Mouse (Mus musculus) stomach, embryonic 15.5 days (tissue): ENCODE data around the gene Tnfsf10. TPM values are rescaled to one million over a fixed set of nuclear protein-coding genes. Genes with fewer than 3 reads are reported as not detected.
"Not testable (repeated sequence)": the region's sequence is repeated elsewhere in the genome, so short reads cannot be mapped to it uniquely, and the experiment has no call there.

Experiments
- ATAC-seq: fragments of 200-750 bp; cut with Nextera tagmentation; 2 replicates; pipeline ENCODE4 v1.8.0; 2017; ENCODE audit warnings: low read depth, moderate number of reproducible peaks, moderate TSS enrichment; ENCODE audit not compliant: insufficient read depth, low FRiP score
- H3K27ac ChIP-seq: fragments of 300-500 bp; sonication (generic); 2 replicates; pipeline ENCODE4 v1.5.1; 2015; ENCODE audit warnings: mild to moderate bottlenecking, inconsistent platforms
- H3K27me3 ChIP-seq: fragments of 300-500 bp; sonication (generic); replicated peaks from 2 replicates; pipeline ENCODE4 v1.6.1; 2015; ENCODE audit warnings: inconsistent platforms
- H3K36me3 ChIP-seq: fragments of 300-500 bp; sonication (generic); 2 replicates; pipeline ENCODE4 v1.6.1; 2015; ENCODE audit warnings: inconsistent platforms
- H3K4me1 ChIP-seq: fragments of 300-500 bp; sonication (generic); 2 replicates; pipeline ENCODE4 v1.6.1; 2015; ENCODE audit warnings: inconsistent platforms
- H3K4me2 ChIP-seq: fragments of 300-500 bp; sonication (generic); 2 replicates; pipeline ENCODE4 v1.6.1; 2015; ENCODE audit warnings: mild to moderate bottlenecking, inconsistent platforms
- H3K4me3 ChIP-seq: fragments of 300-500 bp; sonication (generic); replicated peaks from 2 replicates; pipeline ENCODE4 v1.5.1; 2015; ENCODE audit warnings: inconsistent platforms
- H3K9ac ChIP-seq: fragments of 300-500 bp; sonication (generic); 2 replicates; pipeline ENCODE4 v1.6.1; 2015; ENCODE audit warnings: inconsistent platforms
- H3K9me3 ChIP-seq: fragments of 300-500 bp; sonication (generic); 2 replicates; pipeline ENCODE4 v1.6.1; 2016; ENCODE audit warnings: inconsistent platforms
- WGBS: fragments of 180-500 bp; shearing (Covaris S2); methylation state at CpG from one replicate; pipeline ENCODE4 v1.1.7; 2015; 5-methylcytosine and 5-hydroxymethylcytosine counted together
- polyA plus RNA-seq: library from polyadenylated mRNA; unstranded; fragments of >200 nt; fragmentation: Nextera tagmentation; extraction: Ambion mirVana; gene quantifications from 2 replicates; pipeline ENCODE4 v1.2.1, GENCODE M21; 2015

Tnfsf10 gene
- polyA plus RNA-seq, 1 experiment from 2014 or later, result 0.54 TPM

DNA sequence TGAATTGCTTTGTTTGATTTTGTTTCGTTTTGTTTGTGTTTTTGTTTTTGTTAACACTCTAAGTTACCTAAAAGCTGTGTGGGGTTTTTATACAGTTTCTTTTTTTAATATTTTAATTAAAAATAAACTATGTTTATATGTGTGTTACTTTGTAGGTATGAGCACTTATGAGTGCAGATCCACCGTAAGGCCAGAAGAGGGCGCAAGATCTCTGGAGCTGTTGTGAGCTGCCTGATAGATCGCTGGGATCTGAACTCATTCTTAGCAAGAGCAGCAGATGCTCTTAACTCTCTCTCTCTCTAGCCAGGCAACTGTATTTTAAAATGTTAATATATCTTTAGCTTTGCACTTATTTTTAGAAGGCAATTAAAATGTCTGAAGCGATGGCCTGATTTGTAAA, 32.6 kb upstream of the Tnfsf10 start:
- no peaks in the 10 kb centered on the region for H3K9me3 ChIP-seq
- no peak for ATAC-seq
- no peak overlapping the region for H3K4me3 ChIP-seq
- no peaks in the 10 kb centered on the region for H3K27me3 ChIP-seq
- WGBS, result 93% methylated on average over 5 of the region's 5 CpGs
- no peaks in the 10 kb centered on the region for H3K36me3 ChIP-seq
- no peak overlapping the region for H3K4me2 ChIP-seq
- no peak overlapping the region for H3K27ac ChIP-seq
- no peak overlapping the region for H3K9ac ChIP-seq
- peaks cover 12% of the 10 kb centered on the region for H3K4me1 ChIP-seq

DNA sequence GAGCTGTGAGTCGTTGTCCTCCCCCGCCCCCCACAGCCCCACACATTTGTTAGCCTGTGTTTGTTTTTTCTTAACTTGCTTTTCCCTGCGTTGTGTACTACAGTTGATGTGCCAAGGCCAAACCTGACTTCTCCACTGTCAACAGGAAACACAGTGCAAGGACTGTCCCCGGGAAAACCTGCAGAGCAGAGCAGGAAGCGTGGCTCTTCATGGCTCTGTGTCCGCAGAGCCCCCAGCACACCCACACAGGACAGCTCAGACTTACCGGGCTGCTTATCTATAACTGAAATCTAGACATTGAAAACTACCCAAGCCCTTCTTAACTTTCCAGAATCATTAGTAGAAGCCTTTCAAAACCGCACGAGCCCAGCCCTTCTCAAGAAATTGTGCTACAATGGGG, 31.8 kb upstream of the Tnfsf10 start:
- Histone ChIP-seq H3K9me3 (no peaks in the 10 kb centered on the region), H3K36me3 (no peaks in the 10 kb centered on the region), H3K27me3 (no peaks in the 10 kb centered on the region), H3K4me2 (no peak overlapping the region), H3K4me1 (peaks cover 12% of the 10 kb centered on the region), H3K9ac (no peak overlapping the region), H3K4me3 (no peak overlapping the region), H3K27ac (no peak overlapping the region)
- WGBS, result 55% methylated on average over 9 of the region's 9 CpGs
- no peak for ATAC-seq

DNA sequence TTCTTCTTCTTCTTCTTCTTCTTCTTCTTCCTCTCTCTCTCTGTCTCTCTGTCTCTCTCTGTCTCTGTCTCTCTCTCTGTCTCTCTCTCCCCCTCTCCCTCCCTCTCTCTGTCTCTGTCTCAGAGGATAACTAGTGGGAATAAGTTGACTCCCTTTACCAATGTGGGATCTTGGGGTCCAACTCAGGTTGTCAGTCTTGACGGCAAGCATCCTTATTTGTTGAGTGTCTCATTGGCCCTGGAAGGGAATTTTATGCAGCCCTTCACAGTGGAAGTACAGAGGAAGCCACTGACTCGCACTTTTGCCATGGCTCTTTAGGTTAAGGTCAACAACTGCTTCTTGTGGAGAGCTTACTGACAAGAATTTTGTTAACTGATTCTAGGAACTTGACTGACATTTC, 28.5 kb upstream of the Tnfsf10 start:
- Histone ChIP-seq H3K4me1 (peaks cover 2% of the 10 kb centered on the region), H3K36me3 (no peaks in the 10 kb centered on the region), H3K27me3 (no peaks in the 10 kb centered on the region), H3K27ac (no peak overlapping the region), H3K9ac (no peak overlapping the region), H3K4me3 (no peak overlapping the region), H3K9me3 (no peaks in the 10 kb centered on the region), H3K4me2 (no peak overlapping the region)
- ATAC-seq, result no peak
- 56% methylated on average over 2 of the region's 2 CpGs for WGBS

- Histone ChIP-seq H3K4me1 (no peaks in the 10 kb centered on the region), H3K4me2 (no peak overlapping the region), H3K9ac (no peak overlapping the region), H3K27ac (no peak overlapping the region), H3K36me3 (no peaks in the 10 kb centered on the region), H3K9me3 (no peaks in the 10 kb centered on the region), H3K27me3 (no peaks in the 10 kb centered on the region), H3K4me3 (no peak overlapping the region)
- no peak for ATAC-seq
- 29% methylated on average over 8 of the region's 8 CpGs for WGBS
Measured at GRCm38 (mm10) chr3:27288909-27289308, 27.9 kb upstream of the Tnfsf10 start.

DNA sequence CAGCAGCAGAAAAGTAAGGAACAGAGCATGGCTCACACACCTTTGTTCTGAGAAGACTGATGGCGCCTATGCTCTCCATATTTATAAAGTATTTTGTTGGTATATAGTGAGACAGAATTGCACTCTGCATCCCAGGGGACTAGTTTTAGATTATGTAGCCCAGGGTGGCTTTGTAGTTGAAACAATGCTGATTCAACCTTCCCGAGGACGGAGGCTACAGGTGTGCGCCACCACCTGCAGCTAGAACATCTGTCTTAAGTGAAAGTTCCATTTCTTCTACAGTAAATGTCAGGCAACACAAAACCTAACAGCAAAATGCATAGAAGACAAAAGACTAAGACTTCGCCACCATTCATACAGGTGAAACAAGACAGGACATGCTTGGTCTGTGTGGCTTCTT, 26.5 kb upstream of the Tnfsf10 start:
- Histone ChIP-seq H3K27me3 (no peaks in the 10 kb centered on the region), H3K9me3 (no peaks in the 10 kb centered on the region), H3K36me3 (no peaks in the 10 kb centered on the region), H3K27ac (no peak overlapping the region), H3K4me2 (no peak overlapping the region), H3K9ac (no peak overlapping the region), H3K4me3 (no peak overlapping the region), H3K4me1 (no peaks in the 10 kb centered on the region)
- WGBS, result 81% methylated on average over 5 of the region's 5 CpGs
- ATAC-seq, result no peak

GRCm38 (mm10) chr3:27290945-27291344, 25.9 kb upstream of the Tnfsf10 start:
- not testable (repeated sequence) for ATAC-seq, H3K27me3 ChIP-seq, H3K36me3 ChIP-seq, H3K4me2 ChIP-seq, H3K27ac ChIP-seq, H3K9me3 ChIP-seq, H3K4me1 ChIP-seq, H3K4me3 ChIP-seq, H3K9ac ChIP-seq
- 88% methylated on average over 5 of the region's 5 CpGs for WGBS

- 84% methylated on average over 4 of the region's 4 CpGs for WGBS
- H3K9me3 ChIP-seq, H3K9ac ChIP-seq, H3K4me1 ChIP-seq, ATAC-seq, H3K36me3 ChIP-seq, H3K27me3 ChIP-seq, H3K4me2 ChIP-seq, H3K4me3 ChIP-seq, H3K27ac ChIP-seq: not testable (repeated sequence)
Measured at GRCm38 (mm10) chr3:27291411-27291810, 25.4 kb upstream of the Tnfsf10 start.

- H3K36me3 ChIP-seq, result no peaks in the 10 kb centered on the region
- H3K4me2 ChIP-seq, result no peak overlapping the region
- H3K27me3 ChIP-seq, result no peaks in the 10 kb centered on the region
- ATAC-seq, result no peak
- H3K4me1 ChIP-seq, result no peaks in the 10 kb centered on the region
- H3K9ac ChIP-seq, result no peak overlapping the region
- H3K27ac ChIP-seq, result no peak overlapping the region
- 52% methylated on average over 7 of the region's 7 CpGs for WGBS
- H3K9me3 ChIP-seq, result no peaks in the 10 kb centered on the region
- H3K4me3 ChIP-seq, result no peak overlapping the region
Measured at GRCm38 (mm10) chr3:27293645-27294385, 23.0 kb upstream of the Tnfsf10 start.

DNA sequence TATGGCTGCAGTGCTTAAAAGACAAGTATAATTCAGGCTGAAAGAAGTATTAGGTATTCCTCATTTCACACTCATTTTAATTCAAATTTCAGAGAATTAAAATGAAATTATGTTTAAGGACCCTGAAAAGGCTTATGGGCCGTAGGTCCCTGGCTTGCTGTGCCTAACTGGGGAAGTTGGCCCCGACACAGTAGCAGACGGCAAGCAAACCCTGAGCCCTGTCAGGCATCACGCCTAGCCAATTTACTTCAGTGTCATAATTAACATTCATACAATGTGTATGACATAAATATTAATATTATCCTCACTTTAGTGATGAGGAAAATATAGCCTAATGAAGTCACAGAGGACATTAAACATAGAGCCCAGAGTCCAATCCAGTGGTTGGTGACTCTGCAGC, 16.4 kb upstream of the Tnfsf10 start:
- Histone ChIP-seq H3K9me3 (no peaks in the 10 kb centered on the region), H3K4me1 (no peaks in the 10 kb centered on the region), H3K9ac (no peak overlapping the region), H3K4me3 (no peak overlapping the region), H3K27ac (peak overlapping the region; percentile 65; the same call in 1 of the 2 replicates), H3K36me3 (no peaks in the 10 kb centered on the region), H3K27me3 (no peaks in the 10 kb centered on the region), H3K4me2 (no peak overlapping the region)
- ATAC-seq, result no peak
- 70% methylated on average over 4 of the region's 4 CpGs for WGBS

- Histone ChIP-seq H3K27me3 (no peaks in the 10 kb centered on the region), H3K4me1 (no peaks in the 10 kb centered on the region), H3K9me3 (no peaks in the 10 kb centered on the region), H3K4me2 (no peak overlapping the region), H3K36me3 (no peaks in the 10 kb centered on the region), H3K4me3 (no peak overlapping the region), H3K9ac (no peak overlapping the region), H3K27ac (0 out of 2 replicates have a peak overlapping the region, but pooled peaks have one; percentile 12)
- ATAC-seq, result no peak
- WGBS, result 52% methylated on average over 9 of the region's 9 CpGs
Measured at GRCm38 (mm10) chr3:27302339-27303022, 14.3 kb upstream of the Tnfsf10 start.

DNA sequence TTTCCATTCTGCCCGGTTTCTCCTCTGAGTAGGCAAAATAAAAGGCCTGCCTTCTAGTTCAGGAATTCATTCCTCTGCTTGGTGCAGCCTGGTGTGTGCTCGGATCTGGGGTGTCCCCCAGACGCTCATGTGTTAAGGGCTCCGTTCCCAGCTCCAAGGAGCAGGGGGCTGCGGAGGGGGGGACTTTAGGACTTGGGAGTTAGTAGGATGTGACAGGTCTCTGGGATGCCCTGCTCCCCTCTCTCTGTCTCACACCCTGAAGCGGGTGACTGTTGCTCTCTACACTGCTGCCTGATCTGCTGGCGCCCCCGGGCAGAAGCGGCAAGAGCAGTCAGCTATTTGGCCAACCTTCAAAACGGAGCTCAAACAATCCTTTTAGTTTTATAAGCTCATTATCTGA, 10.0 kb upstream of the Tnfsf10 start:
- Histone ChIP-seq H3K4me1 (no peaks in the 10 kb centered on the region), H3K36me3 (no peaks in the 10 kb centered on the region), H3K4me3 (no peak overlapping the region), H3K27me3 (no peaks in the 10 kb centered on the region), H3K9me3 (no peaks in the 10 kb centered on the region), H3K27ac (no peak overlapping the region), H3K4me2 (no peak overlapping the region), H3K9ac (no peak overlapping the region)
- WGBS, result 81% methylated on average over 10 of the region's 10 CpGs
- no peak for ATAC-seq

DNA sequence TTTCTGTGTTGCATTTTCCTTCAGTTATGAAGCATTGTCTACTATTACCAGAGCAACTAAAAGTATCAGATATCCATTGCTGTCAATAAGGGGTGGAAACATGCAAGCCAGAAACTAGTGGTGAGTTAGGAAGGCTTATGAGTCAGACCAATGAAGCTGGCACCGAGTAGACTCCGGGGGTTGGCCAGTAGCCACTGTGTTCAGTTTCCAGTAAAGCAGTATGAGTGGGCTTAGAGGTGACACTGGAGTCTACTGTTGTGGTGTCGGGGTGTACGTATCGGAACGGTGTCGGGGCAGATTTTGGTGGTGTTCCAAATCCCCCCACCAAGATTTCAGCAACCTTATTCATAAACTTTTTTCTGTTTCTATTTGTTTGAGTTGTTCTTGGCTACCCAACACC, 5.9 kb upstream of the Tnfsf10 start:
- no peak overlapping the region for H3K4me2 ChIP-seq
- H3K27ac ChIP-seq, result no peak overlapping the region
- H3K36me3 ChIP-seq, result no peaks in the 10 kb centered on the region
- 94% methylated on average over 7 of the region's 7 CpGs for WGBS
- no peak for ATAC-seq
- H3K4me3 ChIP-seq, result no peak overlapping the region
- H3K9me3 ChIP-seq, result no peaks in the 10 kb centered on the region
- H3K27me3 ChIP-seq, result no peaks in the 10 kb centered on the region
- H3K4me1 ChIP-seq, result no peaks in the 10 kb centered on the region
- H3K9ac ChIP-seq, result no peak overlapping the region
